Mouse (Mus musculus) gastrocnemius, adult 2 months (tissue): ENCODE results near the gene Hsf5. TPM values are rescaled to one million over a fixed set of nuclear protein-coding genes. Genes with fewer than 3 reads are reported as not detected.

ENCODE experiments used
- DNase-seq: peaks from one replicate; pipeline ENCODE4 v3.0.0; 2022
- H3K27ac ChIP-seq: fragments of 200-600 bp; 2 replicates; pipeline ENCODE4 v1.8.1; 2022; ENCODE audit warnings: mild to moderate bottlenecking
- H3K4me3 ChIP-seq: fragments of 200-600 bp; 2 replicates; pipeline ENCODE4 v1.8.1; 2022; ENCODE audit warnings: mild to moderate bottlenecking, moderate library complexity
- CTCF ChIP-seq: fragments of 200-600 bp; IDR thresholded peaks from 2 replicates; pipeline ENCODE4 v1.8.1; 2022; ENCODE audit warnings: antibody characterized with exemption, mild to moderate bottlenecking, moderate library complexity
- intact Hi-C: fragments of 180-260 bp; cut with DNase I; formaldehyde crosslinking; loops from one replicate; pipeline ENCODE4 v1.15.1; 2025
- long read RNA-seq, 2 experiments: library from polyadenylated mRNA; stranded (forward); transcript quantifications; one replicate each; pipeline ENCODE4 v2.0.0; 2021
- total RNA-seq, 2 experiments: library from RNA; stranded (reverse); gene quantifications; 2 replicates each; pipeline ENCODE4 v1.2.3; 2021

Hsf5 gene
- total RNA-seq: not detected
- long read RNA-seq, experiment 1: 0 reads
- long read RNA-seq, experiment 2: 0 reads

- no peak for DNase-seq
- TF ChIP-seq CTCF: no peak
- intact Hi-C loops: no loop called here
Measured at GRCm38 (mm10) chr11:87616790-87617474, at the start of gene Hsf5. Hsf5 (plus strand) TSS chr11:87617164.

DNA sequence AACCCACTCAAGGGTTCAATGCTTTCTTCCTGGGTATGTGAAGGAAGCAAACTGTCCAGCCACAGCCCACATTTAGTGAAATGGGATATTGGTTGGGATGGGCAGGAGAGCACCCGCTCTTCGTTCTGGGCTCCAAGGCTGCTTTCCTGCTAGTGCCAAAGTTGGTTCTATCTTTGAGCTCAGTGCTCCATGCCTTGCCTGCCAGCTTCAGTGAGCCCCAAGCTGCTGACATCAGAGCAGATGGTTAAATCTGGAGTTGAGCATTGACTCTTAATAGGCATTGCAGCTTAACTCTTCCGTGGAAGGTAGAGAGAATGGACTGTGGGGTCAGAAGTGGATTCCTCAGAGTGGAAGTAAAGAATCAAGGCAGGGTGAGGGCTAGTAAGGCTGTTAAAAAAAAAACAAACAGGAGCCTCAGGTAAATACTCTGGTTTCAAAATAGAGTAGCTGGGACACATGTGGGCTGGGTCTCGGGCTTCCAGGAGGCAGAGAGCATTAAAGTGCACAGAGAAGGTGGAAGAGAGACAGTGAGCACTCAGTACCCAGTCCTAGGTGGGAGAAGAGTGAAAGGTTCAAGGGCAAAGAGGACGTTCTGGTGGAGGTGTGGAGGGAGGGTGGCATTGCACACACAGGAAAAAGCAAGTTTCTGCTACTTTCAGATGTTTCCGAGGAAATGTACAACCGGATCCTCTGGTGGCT is 48.6 kb upstream of the Hsf5 start, which contains the start of gene Sept4:
Sept4 (plus strand) TSS at position 649 of the 699 bp plus-strand sequence.
- intact Hi-C loops: no loop called here
- TF ChIP-seq CTCF: no peak
- no peak for DNase-seq
- H3K27ac ChIP-seq: no peak within 1 kb of the TSS
- H3K4me3 ChIP-seq: no peak within 1 kb of the TSS

More at GRCm38 (mm10) chr11:87616790-87617474, at the start of gene Hsf5:
- no peak within 1 kb of the TSS for H3K27ac ChIP-seq
- no peak within 1 kb of the TSS for H3K4me3 ChIP-seq

- H3K27ac ChIP-seq: peak overlapping the region; percentile 71; the same call in 1 of the 2 replicates
- no peak for DNase-seq
- TF ChIP-seq CTCF: no peak
- no peak overlapping the region for H3K4me3 ChIP-seq
- intact Hi-C loops: no loop called here
Measured at GRCm38 (mm10) chr11:87570743-87571142, 46.2 kb upstream of the Hsf5 start.

- TF ChIP-seq CTCF: no peak
- no peak for DNase-seq
- Histone ChIP-seq H3K27ac (peak overlapping the region; percentile 71), H3K4me3 (no peak overlapping the region)
- intact Hi-C loops: no loop called here
Measured at GRCm38 (mm10) chr11:87571361-87571950, 45.5 kb upstream of the Hsf5 start.

- Histone ChIP-seq H3K4me3 (no peak overlapping the region), H3K27ac (no peak overlapping the region)
- no peak for DNase-seq
- TF ChIP-seq CTCF: no peak
- intact Hi-C loops: no loop called here
Measured at GRCm38 (mm10) chr11:87573751-87574150, 43.2 kb upstream of the Hsf5 start.

GRCm38 (mm10) chr11:87574520-87575180 is 42.3 kb upstream of the Hsf5 start:
- intact Hi-C loops: no loop called here
- no peak for TF ChIP-seq CTCF
- no peak overlapping the region for H3K27ac ChIP-seq
- H3K4me3 ChIP-seq: no peak overlapping the region
- no peak for DNase-seq

DNA sequence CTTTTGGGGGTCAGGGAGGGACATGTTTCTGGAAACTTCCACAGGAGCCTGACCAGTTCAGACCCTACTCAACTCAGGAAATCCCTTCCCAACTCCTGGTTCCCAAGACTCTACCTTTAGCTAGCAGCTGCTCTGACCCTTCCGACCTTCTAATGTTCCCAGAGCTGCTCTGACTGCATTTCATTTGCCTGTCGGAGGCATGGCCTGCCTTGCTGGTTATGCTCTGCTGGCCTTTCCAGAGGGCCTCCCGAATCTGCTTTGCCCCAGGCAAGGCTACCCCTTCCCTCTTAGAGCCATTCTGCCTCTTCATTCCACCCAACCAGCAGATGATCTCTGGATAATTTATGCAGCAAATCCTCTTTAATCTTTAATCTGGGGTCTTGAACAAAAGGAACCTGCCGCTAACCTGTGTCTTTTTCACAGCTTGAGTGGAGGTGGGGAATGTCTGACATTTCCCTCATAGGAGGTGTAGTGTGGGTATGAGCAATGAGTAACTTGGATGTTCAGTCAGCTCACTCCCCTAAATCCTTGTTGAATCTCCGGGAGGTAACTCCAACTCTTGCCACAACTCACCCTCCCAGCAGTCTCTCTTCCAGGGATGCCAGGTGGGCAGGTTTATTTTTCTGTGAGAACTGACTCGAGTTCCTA is 39.2 kb upstream of the Hsf5 start:
- H3K27ac ChIP-seq: peak overlapping the region; percentile 91
- peak overlapping the region; percentile 92 for H3K4me3 ChIP-seq
- intact Hi-C loops: no loop called here
- TF ChIP-seq CTCF: no peak
- no peak for DNase-seq

GRCm38 (mm10) chr11:87578249-87578962 is 38.6 kb upstream of the Hsf5 start:
- Histone ChIP-seq H3K4me3 (peak overlapping the region; percentile 92), H3K27ac (peak overlapping the region; percentile 91)
- no peak for TF ChIP-seq CTCF
- DNase-seq: peak; percentile 86
- intact Hi-C loops: no loop called here

DNA sequence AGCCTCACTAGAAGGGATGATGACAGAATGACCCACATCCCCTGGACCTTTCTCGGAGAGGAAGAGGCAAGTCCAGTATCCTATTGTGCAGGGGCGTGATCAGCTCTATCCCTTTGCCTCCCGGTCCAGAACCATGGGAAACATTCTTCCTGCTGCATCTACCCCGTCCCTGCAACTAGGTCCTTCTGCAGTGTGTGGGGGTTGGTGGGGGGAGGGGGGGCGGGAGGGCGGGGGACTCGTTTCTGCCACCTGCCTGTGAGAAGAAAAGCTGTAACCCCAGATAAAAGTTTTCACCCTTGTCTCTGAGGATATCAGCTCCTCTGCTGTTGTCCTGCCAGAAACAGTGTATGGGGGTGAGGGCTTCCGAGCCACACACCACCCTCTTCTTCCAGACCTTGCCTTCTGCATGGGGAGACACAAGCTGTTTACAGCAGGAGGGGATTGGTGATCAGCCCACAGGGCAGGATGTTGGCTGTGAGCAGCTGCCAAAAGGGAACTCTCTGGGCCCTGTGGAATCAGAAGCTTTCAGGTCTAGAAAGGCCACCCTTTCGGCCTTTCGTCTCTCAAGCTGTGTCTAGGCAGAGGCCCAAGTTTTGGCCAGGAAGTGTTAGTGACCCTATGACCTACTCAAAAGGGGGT is 37.9 kb upstream of the Hsf5 start:
- DNase-seq: no peak
- intact Hi-C loops: no loop called here
- Histone ChIP-seq H3K27ac (peak overlapping the region; percentile 91), H3K4me3 (peak overlapping the region; percentile 92)
- TF ChIP-seq CTCF: no peak

DNA sequence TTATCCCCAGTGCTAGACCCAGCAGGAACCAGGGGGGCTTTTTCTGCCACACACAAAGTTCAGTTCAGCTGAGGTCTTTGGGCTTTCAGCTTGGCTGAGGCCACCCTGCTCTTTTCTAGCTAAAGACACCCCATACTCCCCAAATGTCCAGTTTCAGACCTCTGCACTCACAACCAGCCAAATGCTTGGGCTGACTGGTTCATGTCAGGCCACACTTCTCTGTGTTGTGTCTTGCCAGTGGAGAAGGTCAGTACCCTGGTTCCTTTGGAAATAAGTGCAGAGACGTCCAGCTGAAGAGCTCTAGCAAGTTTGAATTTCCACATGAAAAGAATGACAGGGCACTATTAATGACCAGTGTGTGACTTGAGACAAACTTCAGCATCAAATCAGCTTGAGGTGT is 37.3 kb upstream of the Hsf5 start:
- peak overlapping the region; percentile 91 for H3K27ac ChIP-seq
- H3K4me3 ChIP-seq: peak overlapping the region; percentile 92
- no peak for TF ChIP-seq CTCF
- no peak for DNase-seq
- intact Hi-C loops: no loop called here

GRCm38 (mm10) chr11:87580543-87581085 is 36.4 kb upstream of the Hsf5 start:
- TF ChIP-seq CTCF: no peak

More at GRCm38 (mm10) chr11:87580543-87581085, 36.4 kb upstream of the Hsf5 start:
- intact Hi-C loops: no loop called here
- H3K4me3 ChIP-seq: peak overlapping the region; percentile 92
- peak overlapping the region; percentile 91 for H3K27ac ChIP-seq
- DNase-seq: no peak
